Mouse (Mus musculus): ENCODE results near the gene Slc39a8.

GRCm38 (mm10) chr3:135798241-135798640 is 26.8 kb upstream of the Slc39a8 start:
- TF ChIP-seq CTCF (conservative IDR thresholded peaks at IDR 0.05; ENCODE audit: insufficient read depth, insufficient read length, low read depth, low read length), result no peak
- no peak for TF ChIP-seq POLR2A (IDR thresholded peaks at IDR 0.05; ENCODE audit: low read depth, low read length)
